Mouse (Mus musculus): ENCODE measurements at regions not wholly inside any gene's neighbourhood (a gene's known extent, or its start where the extent isn't known, plus 50 kb on each side); places are given as distances from the start of the nearest gene placed in this dataset.

- TF ChIP-seq POLR2A (IDR thresholded peaks at IDR 0.05; ENCODE audit: insufficient read depth, low read length): no peak
- no peak for TF ChIP-seq CTCF (IDR thresholded peaks at IDR 0.05; ENCODE audit: low read depth, low read length)
- no peak for TF ChIP-seq EP300 (IDR thresholded peaks at IDR 0.05; ENCODE audit: insufficient read depth, low read depth, low read length)
These were observed 271.8 kb upstream of the Slc39a10 start for GRCm38 (mm10) chr1:47164417-47164816.

Data from ES-Bruce4 (cell line).